In the genomic region with DNA sequence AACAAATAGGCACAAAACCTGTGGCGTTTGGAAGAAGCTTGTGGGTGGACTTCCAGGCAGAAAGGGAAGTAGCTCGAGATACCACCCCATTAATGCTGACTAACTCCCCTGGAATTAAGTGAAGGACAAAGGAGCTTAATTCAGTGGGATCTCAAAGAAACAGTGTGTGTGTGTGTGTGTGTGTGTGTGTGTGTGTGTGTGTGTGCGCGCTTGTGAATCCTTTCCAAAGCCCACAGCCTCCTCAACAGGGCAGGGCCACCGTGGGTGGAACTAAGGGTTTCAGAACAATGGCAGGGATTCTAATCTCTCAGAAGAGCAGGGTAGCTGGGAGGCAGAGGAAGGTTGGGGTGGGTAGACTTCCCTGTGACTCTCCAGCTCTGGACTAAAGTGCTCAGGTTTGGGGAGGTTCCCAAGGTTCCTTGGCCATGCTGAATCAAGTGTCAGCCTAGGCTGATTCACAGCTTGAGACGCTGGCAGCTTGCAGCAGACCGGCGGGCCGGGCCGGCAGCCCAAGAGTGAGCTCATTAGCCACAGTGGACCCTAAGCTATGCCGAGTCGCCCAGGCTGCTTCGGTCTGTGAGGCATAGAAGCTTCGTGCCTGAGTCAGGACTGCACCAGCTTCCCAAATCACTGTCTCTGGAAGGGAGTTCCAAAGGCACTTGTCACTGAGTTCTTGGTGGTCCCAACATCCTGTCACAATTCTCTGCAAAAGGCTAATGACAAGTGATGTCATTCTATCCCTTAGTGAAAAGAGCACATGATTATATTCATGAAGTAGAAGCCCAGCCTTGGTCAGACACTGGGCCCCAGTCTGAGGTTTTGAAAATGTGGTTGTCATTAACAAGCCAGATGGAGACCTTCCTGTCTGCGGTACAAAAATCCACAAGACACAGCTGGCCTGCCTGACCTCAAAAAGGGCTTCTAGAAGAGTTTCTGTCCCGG, we compare ENCODE assay signal across 8 mouse cellular contexts. TPM values are rescaled to one million over a fixed set of nuclear protein-coding genes. Genes with fewer than 3 reads are reported as not detected.
DNase-seq lines count a peak whose midpoint lies in the region; ATAC-seq and TF ChIP-seq lines count a peak whose summit lies in the region.

No protein-coding gene starts in this region.

- peak overlapping the region; percentile 28 for H3K4me2 ChIP-seq in limb, embryonic 13.5 days (replicated peaks)
- no peak overlapping the region for H3K4me2 ChIP-seq in liver, postnatal 0 days (ENCODE audit: low read depth, low read length)

- no peaks in the 10 kb centered on the region for H3K9me3 ChIP-seq in limb, embryonic 13.5 days
- no peaks in the 10 kb centered on the region for H3K9me3 ChIP-seq in liver, postnatal 0 days (ENCODE audit: low read length)

- peaks cover 13% of the 10 kb centered on the region for H3K4me1 ChIP-seq in limb, embryonic 13.5 days
- no peaks in the 10 kb centered on the region for H3K4me1 ChIP-seq in liver, postnatal 0 days (ENCODE audit: insufficient read depth)

- ATAC-seq in limb, embryonic 13.5 days (ENCODE audit: low FRiP score, low read depth): peak; percentile 57; the same call in 1 of the 2 replicates
- ATAC-seq in liver, postnatal 0 days: no peak
- ATAC-seq in frontal cortex, adult (ENCODE audit: low TSS enrichment): no peak

- H3K36me3 ChIP-seq in limb, embryonic 13.5 days: no peaks in the 10 kb centered on the region
- no peaks in the 10 kb centered on the region for H3K36me3 ChIP-seq in liver, postnatal 0 days (replicated peaks; ENCODE audit: insufficient read depth, low read length)

- H3K4me3 ChIP-seq in limb, embryonic 13.5 days: no peak overlapping the region
- no peak overlapping the region for H3K4me3 ChIP-seq in liver, postnatal 0 days (ENCODE audit: low read depth, low read length)

- peaks cover 8% of the 10 kb centered on the region for H3K27me3 ChIP-seq in limb, embryonic 13.5 days
- H3K27me3 ChIP-seq in liver, postnatal 0 days (ENCODE audit: insufficient read depth, low read length): 0 out of 2 replicates have a peak, but pooled peaks cover 5% of the 10 kb centered on the region

- TF ChIP-seq CTCF in liver, postnatal 0 days (IDR thresholded peaks at IDR 0.05; ENCODE audit: low read depth): no peak

- no peak overlapping the region for H3K9ac ChIP-seq in limb, embryonic 13.5 days
- no peak overlapping the region for H3K9ac ChIP-seq in liver, postnatal 0 days (replicated peaks)

- DNase-seq in left cerebral cortex, postnatal 4 days: peak; percentile 71
- no peak for DNase-seq in left cerebral cortex, postnatal 14 days (ENCODE audit: low spot score in 2 of 2)
- peak; percentile 74 to 79 for DNase-seq in cerebellum, postnatal 36 days
- peak; percentile 73 for DNase-seq in gastrocnemius, postnatal 25 days
- DNase-seq in liver, postnatal 0 days: no peak
- no peak for DNase-seq in thymus, postnatal 0 days (ENCODE audit: low spot score)

- TF ChIP-seq EP300 in liver, postnatal 0 days (IDR thresholded peaks at IDR 0.05; ENCODE audit: low read depth): no peak

- intact Hi-C loops in left cerebral cortex, postnatal 4 days (cut with DNase I): no loop called here
- intact Hi-C loops in left cerebral cortex, postnatal 14 days (cut with DNase I): loop anchor here (5.0 to 10.0 kb wide), 2 partner anchors 60 to 447 kb away; a partner anchor contains a TSS

- WGBS in limb, embryonic 13.5 days: 24% methylated on average over 16 of the region's 16 CpGs
- WGBS in liver, postnatal 0 days (ENCODE audit: insufficient replicate concordance): 35% methylated on average over 16 of the region's 16 CpGs

- peak overlapping the region; percentile 39; the same call in 1 of the 2 replicates for H3K27ac ChIP-seq in limb, embryonic 13.5 days
- H3K27ac ChIP-seq in liver, postnatal 0 days (ENCODE audit: low read depth): no peak overlapping the region

RNA-seq across cellular contexts. Expression of a gene that starts 59.6 kb away (rescaled TPM):
- 10 to 100 TPM; 35.3 to 39.0 TPM for total RNA-seq in left cerebral cortex, postnatal 4 days (2021)
- 10 to 100 TPM; 29.9 to 33.2 TPM for total RNA-seq in left cerebral cortex, postnatal 14 days (2021)
- 10 to 100 TPM in 1 of 2 experiments, 1 to 10 TPM in 1; 4.6 to 29.3 TPM for total RNA-seq in gastrocnemius, postnatal 25 days (2021)
- polyA plus RNA-seq in limb, embryonic 13.5 days (2015; fragmentation: Nextera tagmentation; extraction: Ambion mirVana): 6.8 and 7.8 TPM in 2 replicates
- 7.0 and 8.9 TPM in 2 replicates for polyA plus RNA-seq in liver, postnatal 0 days (2015; fragmentation: Nextera tagmentation; extraction: Ambion mirVana)
- polyA plus RNA-seq in thymus, postnatal 0 days (2015; fragmentation: Nextera tagmentation; extraction: Ambion mirVana): 44.0 and 44.4 TPM in 2 replicates

Comparison
In these comparisons a context has a peak if more than half of its experiments do, and no peak if none do; other contexts are left out.
1. DNase-seq: peak in left cerebral cortex, postnatal 4 days (single experiment), cerebellum, postnatal 36 days (2 of 2) and gastrocnemius, postnatal 25 days (single experiment); none in left cerebral cortex, postnatal 14 days (0 of 2), liver, postnatal 0 days (single experiment) and thymus, postnatal 0 days (single experiment).